Mouse (Mus musculus): ENCODE measurements at regions not wholly inside any gene's neighbourhood (a gene's known extent, or its start where the extent isn't known, plus 50 kb on each side); places are given as distances from the start of the nearest gene placed in this dataset.
A peak's percentile ranks its signal among the peaks of the same experiment; 100 is the strongest.
"Not testable (repeated sequence)": the region's sequence is repeated elsewhere in the genome, so short reads cannot be mapped to it uniquely, and the experiment has no call there.

DNA sequence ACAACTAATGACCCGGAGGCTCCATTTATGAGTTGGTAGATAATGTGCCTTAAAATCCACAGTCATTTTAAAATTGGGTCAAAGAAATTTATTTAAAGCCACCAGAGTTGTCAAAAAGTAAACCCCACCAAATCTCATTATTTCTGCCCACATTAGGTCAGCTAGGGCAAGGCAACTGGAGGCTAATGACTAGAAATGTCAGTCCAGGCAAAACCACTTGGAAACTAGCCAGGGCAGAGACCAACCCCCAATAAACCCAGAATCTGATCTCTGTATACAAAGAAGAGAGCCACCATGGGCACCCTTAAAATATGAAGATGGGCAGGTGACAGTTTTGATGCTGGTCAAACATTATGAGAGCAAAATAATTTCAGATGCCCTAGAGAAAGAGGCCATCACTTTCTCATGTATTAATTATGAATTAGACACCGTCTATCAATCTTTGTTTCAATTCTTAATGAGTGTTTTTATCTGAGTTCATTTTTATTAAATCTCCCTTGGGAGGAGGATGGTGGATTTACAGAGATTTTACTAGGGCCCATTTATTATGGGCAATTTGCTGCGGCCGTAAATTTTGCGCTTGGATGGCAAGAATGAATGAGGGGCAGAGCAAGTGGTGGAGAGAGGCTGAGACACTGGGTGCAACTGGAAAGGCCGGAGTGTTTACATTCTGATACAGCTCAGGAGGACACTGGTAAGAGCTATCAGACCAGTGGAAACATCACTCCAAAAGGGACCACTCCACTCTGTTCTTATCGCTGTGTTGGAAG lies 99.2 kb upstream of the Shb start:
- Histone ChIP-seq H3K4me2 (replicated peaks) (no peak overlapping the region), H3K36me3 (no peaks in the 10 kb centered on the region), H3K9ac (replicated peaks) (no peak overlapping the region), H3K27ac (replicated peaks) (no peak overlapping the region), H3K9me3 (no peaks in the 10 kb centered on the region), H3K4me3 (no peak overlapping the region), H3K27me3 (no peaks in the 10 kb centered on the region), H3K4me1 (0 out of 2 replicates have a peak, but pooled peaks cover 7% of the 10 kb centered on the region)
- no peak for ATAC-seq (replicated peaks)
- WGBS, result 37% methylated on average over 7 of the region's 7 CpGs

DNA sequence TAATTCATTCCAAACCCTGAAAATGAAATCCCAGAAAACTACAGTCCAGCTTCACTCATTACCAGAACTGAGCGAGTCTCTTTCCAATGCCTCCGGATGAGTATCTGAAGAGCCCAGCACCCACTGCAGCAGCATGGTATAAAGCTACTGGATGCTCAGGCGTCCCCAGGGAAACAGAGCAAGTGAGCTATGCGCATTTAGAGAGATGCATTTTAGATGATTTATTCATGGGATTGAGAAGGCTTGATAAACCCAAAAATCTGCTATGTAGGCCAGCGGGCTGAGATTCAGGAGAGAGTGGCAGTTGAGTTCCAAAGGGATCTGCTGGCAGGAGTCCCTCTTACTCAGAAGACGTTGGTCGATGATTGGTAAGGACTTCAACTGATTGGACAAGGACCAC lies 93.4 kb upstream of the Shb start:
- H3K4me2 ChIP-seq (replicated peaks), result no peak overlapping the region
- H3K27me3 ChIP-seq, result no peaks in the 10 kb centered on the region
- no peaks in the 10 kb centered on the region for H3K36me3 ChIP-seq
- H3K4me1 ChIP-seq, result no peaks in the 10 kb centered on the region
- no peak overlapping the region for H3K27ac ChIP-seq (replicated peaks)
- no peaks in the 10 kb centered on the region for H3K9me3 ChIP-seq
- no peak overlapping the region for H3K4me3 ChIP-seq
- H3K9ac ChIP-seq (replicated peaks), result no peak overlapping the region
- ATAC-seq (replicated peaks), result no peak
- 73% methylated on average over 7 of the region's 7 CpGs for WGBS

DNA sequence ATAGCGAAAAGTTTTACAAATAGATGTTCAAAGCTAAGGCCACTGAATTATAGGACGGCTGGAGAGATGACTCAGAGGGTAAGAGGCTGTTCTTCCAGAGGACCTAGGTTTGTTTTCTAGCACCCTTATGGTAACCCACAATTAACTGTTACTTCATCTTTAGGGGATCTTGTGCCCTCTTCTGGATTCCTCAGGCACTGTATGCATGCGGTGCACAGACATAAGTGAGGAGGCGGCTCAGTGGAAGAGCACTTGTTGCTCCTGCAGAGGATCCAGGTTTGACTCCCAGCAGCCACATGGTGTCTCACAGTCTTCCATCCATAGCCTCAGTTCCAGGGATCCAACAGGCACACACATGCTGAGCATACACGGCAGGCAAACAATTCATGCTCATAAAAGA lies 89.7 kb upstream of the Shb start:
- WGBS, result 92% methylated on average over 5 of the region's 5 CpGs

DNA sequence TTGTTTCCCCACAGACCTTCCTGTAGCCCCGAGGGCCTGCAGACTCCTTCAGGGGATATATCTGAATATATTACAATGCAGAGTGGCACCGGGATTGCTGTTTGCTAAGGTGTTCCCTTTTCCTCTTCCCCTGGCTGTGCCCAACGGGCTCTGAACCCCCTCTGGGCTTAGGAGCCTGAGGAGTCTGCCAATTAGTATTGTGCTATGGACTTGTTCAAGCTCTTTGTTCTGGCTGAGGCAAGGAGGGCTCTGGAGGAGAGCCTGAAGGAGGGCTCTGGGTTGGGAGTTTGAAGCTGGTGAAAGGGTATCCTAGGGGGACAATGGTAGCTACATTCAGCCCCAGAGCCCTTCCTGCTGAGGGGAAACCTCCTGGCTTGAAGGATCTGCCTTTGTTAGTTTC lies 84.9 kb upstream of the Shb start:
- no peaks in the 10 kb centered on the region for H3K36me3 ChIP-seq
- H3K27me3 ChIP-seq, result no peaks in the 10 kb centered on the region
- H3K4me1 ChIP-seq, result peaks cover 5% of the 10 kb centered on the region
- no peak overlapping the region for H3K4me2 ChIP-seq (replicated peaks)
- no peak overlapping the region for H3K4me3 ChIP-seq
- 3% methylated on average over 3 of the region's 3 CpGs for WGBS
- 0 out of 2 replicates have a peak, but pooled peaks have one; percentile 29 for ATAC-seq (replicated peaks)
- no peaks in the 10 kb centered on the region for H3K9me3 ChIP-seq
- no peak overlapping the region for H3K9ac ChIP-seq (replicated peaks)
- no peak overlapping the region for H3K27ac ChIP-seq (replicated peaks)

More for the DNA sequence above, 89.7 kb upstream of the Shb start:
- no peak for ATAC-seq (replicated peaks)
- Histone ChIP-seq H3K4me1 (no peaks in the 10 kb centered on the region), H3K36me3 (no peaks in the 10 kb centered on the region), H3K27me3 (no peaks in the 10 kb centered on the region), H3K9ac (replicated peaks) (no peak overlapping the region), H3K4me3 (no peak overlapping the region), H3K4me2 (replicated peaks) (no peak overlapping the region), H3K9me3 (no peaks in the 10 kb centered on the region), H3K27ac (replicated peaks) (no peak overlapping the region)

- ATAC-seq (replicated peaks), result peak; percentile 70; the same call in 1 of the 2 replicates
- 73% methylated on average over 3 of the region's 3 CpGs for WGBS
- H3K9me3 ChIP-seq, result not testable (repeated sequence)
Measured at GRCm38 (mm10) chr4:45613498-45613897, 81.2 kb upstream of the Shb start.

DNA sequence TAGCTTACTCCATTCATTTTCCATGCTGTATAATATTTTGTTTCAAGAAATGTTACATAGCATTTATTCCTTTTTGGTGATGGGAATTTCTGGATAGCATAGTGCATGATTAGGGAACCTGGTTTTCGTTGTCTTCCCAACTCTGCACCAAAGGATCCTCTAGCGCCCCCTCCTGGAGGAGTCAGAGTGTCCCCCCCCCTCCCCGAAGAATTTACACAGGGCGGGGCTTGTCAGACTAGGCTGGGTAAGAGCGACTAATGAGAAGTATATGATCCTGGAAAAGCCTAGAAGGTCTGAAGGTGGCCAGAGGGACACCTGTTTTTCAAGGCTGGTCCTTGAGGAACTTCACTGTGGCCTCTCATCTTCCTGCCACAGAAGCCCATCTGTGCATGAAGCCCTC lies 79.9 kb upstream of the Shb start:
- no peak overlapping the region for H3K4me3 ChIP-seq
- no peaks in the 10 kb centered on the region for H3K9me3 ChIP-seq
- ATAC-seq (replicated peaks), result no peak
- no peaks in the 10 kb centered on the region for H3K36me3 ChIP-seq
- H3K4me1 ChIP-seq, result peaks cover 5% of the 10 kb centered on the region
- H3K27me3 ChIP-seq, result no peaks in the 10 kb centered on the region
- no peak overlapping the region for H3K27ac ChIP-seq (replicated peaks)
- WGBS, result 68% methylated on average over 5 of the region's 5 CpGs
- H3K9ac ChIP-seq (replicated peaks), result no peak overlapping the region
- H3K4me2 ChIP-seq (replicated peaks), result no peak overlapping the region

More at GRCm38 (mm10) chr4:45613498-45613897, 81.2 kb upstream of the Shb start:
- H3K4me3 ChIP-seq; H3K27me3 ChIP-seq; H3K4me2 ChIP-seq (replicated peaks); H3K27ac ChIP-seq (replicated peaks); H3K4me1 ChIP-seq; H3K36me3 ChIP-seq; H3K9ac ChIP-seq (replicated peaks): not testable (repeated sequence)

DNA sequence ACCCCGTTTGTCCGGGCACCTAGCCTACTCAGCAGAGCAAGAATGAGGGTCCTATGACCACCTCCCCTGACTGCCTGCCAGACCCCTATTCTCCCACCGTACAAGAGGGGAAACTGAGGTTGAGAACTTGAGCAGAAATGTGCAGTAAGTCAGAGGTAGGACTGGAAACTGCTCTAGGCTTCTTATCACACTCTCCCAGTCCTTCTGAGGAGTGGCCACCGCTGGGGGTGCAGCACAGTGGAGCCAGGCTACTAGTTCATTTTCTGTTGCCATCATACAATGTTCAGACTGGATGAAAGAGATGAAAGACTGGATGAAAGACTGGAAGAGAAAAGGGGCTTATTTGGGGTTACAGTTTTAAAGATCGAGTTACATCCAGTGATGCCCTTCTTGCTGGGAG lies 78.7 kb upstream of the Shb start:
- H3K36me3 ChIP-seq, result no peaks in the 10 kb centered on the region
- H3K4me1 ChIP-seq, result no peaks in the 10 kb centered on the region
- ATAC-seq (replicated peaks), result no peak
- no peaks in the 10 kb centered on the region for H3K27me3 ChIP-seq
- no peaks in the 10 kb centered on the region for H3K9me3 ChIP-seq
- no peak overlapping the region for H3K4me3 ChIP-seq
- H3K4me2 ChIP-seq (replicated peaks), result no peak overlapping the region
- 92% methylated on average over 5 of the region's 5 CpGs for WGBS
- H3K9ac ChIP-seq (replicated peaks), result no peak overlapping the region
- no peak overlapping the region for H3K27ac ChIP-seq (replicated peaks)

DNA sequence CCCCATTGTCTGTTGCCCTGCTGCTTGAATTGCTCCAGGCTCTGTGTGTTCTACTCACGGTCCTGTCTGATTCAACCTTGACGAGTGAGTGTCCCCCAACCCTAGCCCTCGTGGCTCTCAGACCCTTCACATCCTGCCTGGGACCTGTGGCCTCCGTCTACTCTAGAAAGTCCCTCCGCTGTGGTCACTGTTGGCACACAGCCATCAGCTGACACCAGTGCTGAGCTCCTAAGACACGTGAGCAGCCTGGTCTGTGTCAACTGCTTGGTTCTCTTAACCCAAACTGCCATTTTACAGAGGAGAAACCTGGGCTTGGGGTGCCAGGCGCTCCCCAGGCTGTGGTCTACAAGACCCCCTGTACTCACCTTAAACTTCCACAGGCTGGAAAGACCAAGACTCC lies 74.3 kb upstream of the Shb start:
- Histone ChIP-seq H3K4me1 (no peaks in the 10 kb centered on the region), H3K9me3 (no peaks in the 10 kb centered on the region), H3K27me3 (no peaks in the 10 kb centered on the region), H3K4me2 (replicated peaks) (no peak overlapping the region), H3K27ac (replicated peaks) (no peak overlapping the region), H3K4me3 (no peak overlapping the region), H3K9ac (replicated peaks) (no peak overlapping the region), H3K36me3 (no peaks in the 10 kb centered on the region)
- ATAC-seq (replicated peaks), result no peak
- 66% methylated on average over 7 of the region's 7 CpGs for WGBS

- 86% methylated on average over 4 of the region's 4 CpGs for WGBS
- no peaks in the 10 kb centered on the region for H3K36me3 ChIP-seq
- H3K4me3 ChIP-seq, result no peak overlapping the region
- H3K4me1 ChIP-seq, result no peaks in the 10 kb centered on the region; the same call in 1 of the 2 replicates
- H3K4me2 ChIP-seq (replicated peaks), result no peak overlapping the region
- H3K27me3 ChIP-seq, result no peaks in the 10 kb centered on the region
- ATAC-seq (replicated peaks), result no peak
- H3K27ac ChIP-seq (replicated peaks), result no peak overlapping the region
- H3K9ac ChIP-seq (replicated peaks), result no peak overlapping the region
- no peaks in the 10 kb centered on the region for H3K9me3 ChIP-seq
Measured at GRCm38 (mm10) chr4:45605681-45606080, 73.4 kb upstream of the Shb start.

- no peak overlapping the region for H3K9ac ChIP-seq (replicated peaks)
- H3K4me2 ChIP-seq (replicated peaks), result no peak overlapping the region
- ATAC-seq (replicated peaks), result no peak
- no peaks in the 10 kb centered on the region for H3K27me3 ChIP-seq
- H3K9me3 ChIP-seq, result no peaks in the 10 kb centered on the region
- WGBS, result 37% methylated on average over 5 of the region's 5 CpGs
- no peaks in the 10 kb centered on the region for H3K36me3 ChIP-seq
- no peak overlapping the region for H3K4me3 ChIP-seq
- H3K27ac ChIP-seq (replicated peaks), result no peak overlapping the region
- no peaks in the 10 kb centered on the region; the same call in 1 of the 2 replicates for H3K4me1 ChIP-seq
Measured at GRCm38 (mm10) chr4:45604271-45604800, 72.1 kb upstream of the Shb start.

DNA sequence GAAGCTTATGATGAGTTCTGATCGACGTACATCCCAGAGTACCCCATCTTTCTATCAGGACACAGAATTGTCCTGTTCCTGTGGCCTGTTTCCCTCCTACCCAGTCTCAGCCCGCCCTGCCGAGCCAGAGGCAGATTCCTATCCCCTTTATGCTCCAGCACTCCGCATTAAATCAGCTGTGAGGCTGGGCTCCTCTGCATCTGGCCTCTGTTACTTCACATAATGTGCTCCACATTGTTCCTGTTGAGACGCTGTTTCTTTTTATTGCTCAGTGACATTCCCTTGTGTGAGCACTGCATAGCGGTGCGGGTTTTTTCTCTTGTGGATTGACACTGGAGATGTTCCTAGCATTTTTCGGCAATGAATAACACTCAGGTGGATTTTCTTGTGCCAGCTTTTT lies 68.2 kb upstream of the Shb start:
- H3K4me1 ChIP-seq, result no peaks in the 10 kb centered on the region; the same call in 1 of the 2 replicates
- no peaks in the 10 kb centered on the region for H3K9me3 ChIP-seq
- no peaks in the 10 kb centered on the region for H3K36me3 ChIP-seq
- H3K27me3 ChIP-seq, result no peaks in the 10 kb centered on the region
- H3K4me3 ChIP-seq, result no peak overlapping the region
- H3K4me2 ChIP-seq (replicated peaks), result no peak overlapping the region
- WGBS, result 33% methylated on average over 9 of the region's 9 CpGs
- ATAC-seq (replicated peaks), result no peak
- peak overlapping the region; percentile 43 for H3K27ac ChIP-seq (replicated peaks)
- H3K9ac ChIP-seq (replicated peaks), result no peak overlapping the region

DNA sequence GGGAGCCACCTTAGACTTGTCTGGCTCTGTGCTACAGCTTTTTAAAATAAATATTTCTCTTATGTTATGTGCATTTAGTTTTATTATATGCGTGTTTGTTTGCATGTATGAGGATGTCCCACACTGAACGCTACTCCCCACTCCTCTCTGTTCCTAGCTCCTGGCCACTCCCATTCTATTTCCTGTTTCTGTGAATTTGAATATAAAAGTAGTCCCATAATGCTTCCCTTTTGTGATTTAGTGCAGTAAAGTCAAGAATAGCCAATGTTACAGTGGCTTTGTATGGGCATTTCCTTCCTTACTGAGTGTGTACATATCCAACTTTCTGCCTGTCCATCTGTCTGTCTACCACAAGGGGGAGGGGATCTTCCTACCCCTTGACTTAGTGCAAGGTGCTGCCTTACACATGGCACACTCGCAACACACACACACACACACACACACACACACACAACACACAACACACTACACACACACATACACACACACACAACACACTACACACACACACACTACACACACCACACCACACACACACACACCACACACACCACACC lies 61.2 kb upstream of the Shb start:
- WGBS, result 92% methylated on average over 3 of the region's 3 CpGs
- Histone ChIP-seq H3K9me3 (no peaks in the 10 kb centered on the region), H3K4me1 (peaks cover 14% of the 10 kb centered on the region), H3K9ac (replicated peaks) (no peak overlapping the region), H3K4me2 (replicated peaks) (no peak overlapping the region), H3K27ac (replicated peaks) (no peak overlapping the region), H3K36me3 (no peaks in the 10 kb centered on the region), H3K4me3 (no peak overlapping the region), H3K27me3 (no peaks in the 10 kb centered on the region)
- ATAC-seq (replicated peaks), result no peak

Measured in forebrain, embryonic 15.5 days (tissue).